Mouse (Mus musculus) hindbrain, embryonic 15.5 days (tissue): ENCODE results near the gene Hoxa4. TPM values are rescaled to one million over a fixed set of nuclear protein-coding genes. Genes with fewer than 3 reads are reported as not detected.
A peak's percentile ranks its signal among the peaks of the same experiment; 100 is the strongest.

ENCODE experiments used
- ATAC-seq: fragments of 200-750 bp; cut with Nextera tagmentation; 2 replicates; pipeline ENCODE4 v1.8.0; 2017; ENCODE audit warnings: low read depth, moderate number of reproducible peaks, moderate TSS enrichment; ENCODE audit not compliant: low FRiP score
- H3K27ac ChIP-seq: fragments of 300-500 bp; sonication (generic); replicated peaks from 2 replicates; pipeline ENCODE4 v1.5.1; 2015; ENCODE audit warnings: mild to moderate bottlenecking, inconsistent platforms
- H3K27me3 ChIP-seq: fragments of 300-500 bp; sonication (generic); 2 replicates; pipeline ENCODE4 v1.6.1; 2015; ENCODE audit warnings: control low read depth, inconsistent platforms
- H3K36me3 ChIP-seq: fragments of 300-500 bp; sonication (generic); 2 replicates; pipeline ENCODE4 v1.6.1; 2015; ENCODE audit warnings: control low read depth, inconsistent platforms
- H3K4me1 ChIP-seq: fragments of 300-500 bp; sonication (generic); replicated peaks from 2 replicates; pipeline ENCODE4 v1.6.1; 2015; ENCODE audit warnings: control low read depth, inconsistent platforms
- H3K4me2 ChIP-seq: fragments of 300-500 bp; sonication (generic); 2 replicates; pipeline ENCODE4 v1.6.1; 2015; ENCODE audit warnings: moderate library complexity, mild to moderate bottlenecking, inconsistent platforms
- H3K4me3 ChIP-seq: fragments of 300-500 bp; sonication (generic); 2 replicates; pipeline ENCODE4 v1.5.1; 2015; ENCODE audit warnings: mild to moderate bottlenecking, inconsistent platforms
- H3K9ac ChIP-seq: fragments of 300-500 bp; sonication (generic); 2 replicates; pipeline ENCODE4 v1.6.1; 2015; ENCODE audit warnings: inconsistent platforms
- H3K9me3 ChIP-seq: fragments of 300-500 bp; sonication (generic); 2 replicates; pipeline ENCODE4 v1.6.1; 2016; ENCODE audit warnings: control low read depth, inconsistent platforms
- WGBS: fragments of 180-500 bp; shearing (Covaris S2); methylation state at CpG from one replicate; pipeline ENCODE4 v1.1.7; 2015; 5-methylcytosine and 5-hydroxymethylcytosine counted together
- polyA plus RNA-seq: library from polyadenylated mRNA; unstranded; fragments of >200 nt; fragmentation: Nextera tagmentation; extraction: Ambion mirVana; gene quantifications from 2 replicates; pipeline ENCODE4 v1.2.1, GENCODE M21; 2015

Hoxa4 gene
- polyA plus RNA-seq, 1 experiment from 2014 or later, result 12.2 TPM

- Histone ChIP-seq H3K27me3 (peaks cover 90% of the 10 kb centered on the region), H3K4me1 (peaks cover 17% of the 10 kb centered on the region), H3K9me3 (no peaks in the 10 kb centered on the region), H3K36me3 (no peaks in the 10 kb centered on the region), H3K4me2 (peak overlapping the region; percentile 40), H3K4me3 (peak overlapping the region; percentile 26), H3K27ac (peak overlapping the region; percentile 42; the same call in 1 of the 2 replicates), H3K9ac (no peak overlapping the region; the same call in 1 of the 2 replicates)
- 6% methylated on average over 13 of the region's 13 CpGs for WGBS
- ATAC-seq, result no peak
These were observed 20.4 kb upstream of the Hoxa4 start for GRCm38 (mm10) chr6:52211961-52212360.

- Histone ChIP-seq H3K9ac (peak overlapping the region; percentile 12; the same call in 1 of the 2 replicates), H3K4me3 (peak overlapping the region; percentile 26), H3K27me3 (peaks cover 92% of the 10 kb centered on the region), H3K4me2 (peak overlapping the region; percentile 40), H3K36me3 (no peaks in the 10 kb centered on the region), H3K9me3 (no peaks in the 10 kb centered on the region), H3K4me1 (peaks cover 17% of the 10 kb centered on the region), H3K27ac (peak overlapping the region; percentile 42; the same call in 1 of the 2 replicates)
- WGBS, result 2% methylated on average over 37 of the region's 37 CpGs
- ATAC-seq, result peak; percentile 67
These were observed 19.8 kb upstream of the Hoxa4 start for GRCm38 (mm10) chr6:52211170-52211935.

GRCm38 (mm10) chr6:52209685-52210046 is 18.1 kb upstream of the Hoxa4 start:
- H3K27ac ChIP-seq, result no peak overlapping the region
- H3K4me1 ChIP-seq, result peaks cover 17% of the 10 kb centered on the region
- no peaks in the 10 kb centered on the region for H3K9me3 ChIP-seq

GRCm38 (mm10) chr6:52208868-52209684 is 17.5 kb upstream of the Hoxa4 start:
- WGBS, result 7% methylated on average over 18 of the region's 18 CpGs
- 0 out of 2 replicates have a peak overlapping the region, but pooled peaks have one; percentile 5 for H3K9ac ChIP-seq
- peaks cover 21% of the 10 kb centered on the region for H3K4me1 ChIP-seq
- peak overlapping the region; percentile 22 for H3K4me3 ChIP-seq
- H3K27ac ChIP-seq, result peak overlapping the region; percentile 62
- H3K27me3 ChIP-seq, result peaks cover 87% of the 10 kb centered on the region
- H3K36me3 ChIP-seq, result no peaks in the 10 kb centered on the region
- no peak for ATAC-seq
- H3K4me2 ChIP-seq, result peak overlapping the region; percentile 53
- no peaks in the 10 kb centered on the region for H3K9me3 ChIP-seq

More at GRCm38 (mm10) chr6:52209685-52210046, 18.1 kb upstream of the Hoxa4 start:
- Histone ChIP-seq H3K4me2 (peak overlapping the region; percentile 53), H3K27me3 (peaks cover 88% of the 10 kb centered on the region), H3K4me3 (peak overlapping the region; percentile 22; the same call in 1 of the 2 replicates), H3K36me3 (no peaks in the 10 kb centered on the region), H3K9ac (no peak overlapping the region)
- no peak for ATAC-seq
- 9% methylated on average over 12 of the region's 12 CpGs for WGBS

DNA sequence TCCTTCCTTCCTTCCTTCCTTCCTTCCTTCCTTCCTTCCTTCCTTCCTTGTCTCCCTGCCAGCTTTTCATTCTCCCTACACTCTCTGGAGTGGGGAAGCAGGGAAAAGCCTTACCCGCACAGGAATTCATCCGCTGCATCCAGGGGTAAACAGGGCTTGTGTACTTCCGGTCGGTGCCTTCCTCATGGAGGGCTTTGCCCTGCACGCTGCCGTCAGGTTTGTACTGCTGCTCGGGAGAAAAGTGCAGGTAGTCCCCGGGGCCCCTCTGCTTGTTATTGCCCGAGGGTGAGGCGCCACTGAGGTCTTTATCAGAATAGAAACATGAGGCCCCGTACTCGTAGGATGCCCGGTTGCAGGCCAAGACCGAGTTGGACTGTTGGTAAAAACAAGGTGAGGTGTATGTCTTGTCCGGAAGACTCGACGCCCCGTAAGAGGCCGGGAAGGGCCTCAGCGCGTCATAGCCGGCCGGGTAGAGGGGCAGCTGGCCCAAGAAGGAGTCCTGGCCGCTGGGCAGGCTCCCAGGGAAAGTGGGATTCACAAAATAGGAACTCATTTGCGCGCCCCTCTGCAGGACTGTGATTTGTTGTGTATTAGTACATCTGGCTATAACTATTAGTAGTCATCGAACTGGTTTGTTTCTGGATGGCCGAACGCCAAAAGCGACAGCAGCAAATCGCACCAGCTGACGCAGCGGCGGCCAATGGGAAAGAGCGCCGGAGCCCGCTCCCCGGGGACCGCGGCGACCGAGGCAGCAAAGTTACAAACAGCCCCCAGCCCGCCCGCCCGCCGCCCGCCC is 16.7 kb upstream of the Hoxa4 start, which contains the start of gene Hoxa6:
TSS of gene Hoxa6 (minus strand) at position 651 of the 796 bp plus-strand sequence.
- peak within 1 kb of the TSS; percentile 53 for H3K4me2 ChIP-seq

GRCm38 (mm10) chr6:52207684-52207976 is 16.1 kb upstream of the Hoxa4 start:
- Histone ChIP-seq H3K9ac (no peak overlapping the region), H3K27ac (peak overlapping the region; percentile 80; the same call in 1 of the 2 replicates), H3K36me3 (no peaks in the 10 kb centered on the region), H3K4me3 (peak overlapping the region; percentile 38; the same call in 1 of the 2 replicates), H3K4me2 (peak overlapping the region; percentile 53), H3K4me1 (peaks cover 27% of the 10 kb centered on the region), H3K27me3 (peaks cover 84% of the 10 kb centered on the region), H3K9me3 (no peaks in the 10 kb centered on the region)
- ATAC-seq, result no peak

More for the DNA sequence above, 16.7 kb upstream of the Hoxa4 start, which contains the start of gene Hoxa6:
- 2% methylated on average over 47 of the region's 47 CpGs for WGBS
- peak within 1 kb of the TSS; percentile 80 for H3K27ac ChIP-seq
- no peak for ATAC-seq
- peak within 1 kb of the TSS; percentile 38 for H3K4me3 ChIP-seq
- H3K9me3 ChIP-seq, result no peaks in the 10 kb centered on the region
- 0 out of 2 replicates have a peak within 1 kb of the TSS, but pooled peaks have one; percentile 5 for H3K9ac ChIP-seq
- H3K36me3 ChIP-seq, result no peaks in the 10 kb centered on the region
- H3K27me3 ChIP-seq, result peaks cover 84% of the 10 kb centered on the region
- peaks cover 25% of the 10 kb centered on the region for H3K4me1 ChIP-seq

- no peaks in the 10 kb centered on the region for H3K36me3 ChIP-seq
- H3K4me2 ChIP-seq, result peak overlapping the region; percentile 53
- 8% methylated on average over 4 of the region's 4 CpGs for WGBS
- peak overlapping the region; percentile 38 for H3K4me3 ChIP-seq
- H3K4me1 ChIP-seq, result peaks cover 27% of the 10 kb centered on the region
- no peak for ATAC-seq
- H3K27me3 ChIP-seq, result peaks cover 84% of the 10 kb centered on the region
- H3K9ac ChIP-seq, result no peak overlapping the region
- H3K27ac ChIP-seq, result peak overlapping the region; percentile 80; the same call in 1 of the 2 replicates
- H3K9me3 ChIP-seq, result no peaks in the 10 kb centered on the region
These were observed 15.5 kb upstream of the Hoxa4 start for GRCm38 (mm10) chr6:52206882-52207683.

DNA sequence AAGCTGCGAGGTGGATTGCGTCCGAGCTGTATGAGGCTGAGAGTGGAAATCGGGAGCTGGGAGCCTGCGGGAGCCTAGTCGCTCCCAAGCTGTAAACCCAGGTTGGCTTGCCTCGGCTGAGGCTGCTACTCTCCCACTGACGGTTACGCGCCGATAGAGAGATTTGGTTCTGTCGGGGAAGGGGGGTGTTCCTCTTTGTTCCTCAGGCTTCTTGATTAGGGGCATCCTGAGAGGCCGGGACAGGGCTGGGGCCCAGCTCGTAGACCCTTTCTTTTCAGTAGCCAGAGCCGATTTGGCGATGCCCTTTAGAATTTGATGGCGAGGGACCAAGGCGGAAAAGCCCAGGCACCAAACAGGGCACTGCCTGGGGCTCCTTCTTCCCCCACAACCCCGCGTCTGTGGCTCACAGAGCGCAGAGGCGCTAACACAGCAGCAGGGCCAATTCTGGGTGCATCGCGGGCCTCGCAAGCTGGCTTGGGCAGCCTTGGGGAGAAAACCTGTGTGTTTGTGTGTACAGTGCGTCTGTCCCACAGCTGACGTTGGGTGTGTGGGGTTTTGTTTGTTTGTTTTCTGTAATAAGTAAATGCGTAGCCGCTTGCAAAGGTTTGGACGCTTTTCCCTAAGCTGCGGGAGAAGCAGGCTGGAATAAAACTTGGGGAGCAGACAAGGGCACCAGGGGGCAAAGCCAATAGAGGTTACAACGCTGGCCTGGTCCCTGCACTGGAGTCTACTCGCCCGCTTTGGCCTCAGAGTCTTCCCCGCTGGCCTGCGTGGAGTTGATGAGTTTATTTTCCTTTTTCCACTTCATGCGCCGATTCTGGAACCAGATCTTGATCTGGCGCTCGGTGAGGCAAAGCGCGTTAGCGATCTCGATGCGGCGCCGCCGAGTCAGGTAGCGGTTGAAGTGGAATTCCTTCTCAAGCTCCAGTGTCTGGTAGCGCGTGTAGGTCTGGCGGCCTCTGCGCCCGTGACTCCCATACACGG is 14.4 kb upstream of the Hoxa4 start:
- ATAC-seq, result no peak
- WGBS, result 3% methylated on average over 55 of the region's 55 CpGs
- Histone ChIP-seq H3K4me1 (peaks cover 18% of the 10 kb centered on the region), H3K4me3 (peak overlapping the region; percentile 38), H3K9ac (peak overlapping the region; percentile 29; the same call in 1 of the 2 replicates), H3K36me3 (no peaks in the 10 kb centered on the region), H3K27ac (peak overlapping the region; percentile 80), H3K27me3 (peaks cover 81% of the 10 kb centered on the region), H3K9me3 (no peaks in the 10 kb centered on the region), H3K4me2 (peak overlapping the region; percentile 53)

GRCm38 (mm10) chr6:52205221-52205620 is 13.7 kb upstream of the Hoxa4 start:
- H3K36me3 ChIP-seq, result no peaks in the 10 kb centered on the region
- 5% methylated on average over 14 of the region's 14 CpGs for WGBS
- H3K27ac ChIP-seq, result peak overlapping the region; percentile 80
- ATAC-seq, result no peak
- H3K27me3 ChIP-seq, result peaks cover 83% of the 10 kb centered on the region
- peaks cover 18% of the 10 kb centered on the region for H3K4me1 ChIP-seq
- H3K4me3 ChIP-seq, result peak overlapping the region; percentile 38
- peak overlapping the region; percentile 53 for H3K4me2 ChIP-seq
- peak overlapping the region; percentile 29; the same call in 1 of the 2 replicates for H3K9ac ChIP-seq
- H3K9me3 ChIP-seq, result no peaks in the 10 kb centered on the region
